In the genomic region with DNA sequence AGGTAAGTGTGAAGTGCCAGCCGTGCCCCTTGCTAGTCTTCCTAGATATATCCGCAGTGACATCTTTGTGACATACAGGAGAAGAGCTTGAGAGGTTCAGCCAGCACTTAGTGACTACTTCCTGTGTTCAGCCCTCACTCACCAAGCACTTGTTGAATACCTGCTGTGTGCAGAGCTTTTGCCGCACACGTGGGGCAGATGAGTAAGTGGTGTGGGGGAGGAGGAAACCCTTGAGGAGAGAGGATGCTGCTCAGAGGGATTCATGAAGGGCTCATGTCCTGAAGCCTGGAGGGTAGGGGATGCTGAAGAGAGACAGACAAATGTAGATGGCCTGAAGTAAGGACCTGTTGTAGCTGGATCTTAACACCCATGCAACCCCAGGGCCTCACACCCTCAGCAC, we compare ENCODE assay signal across 22 mouse cellular contexts. TPM values are rescaled to one million over a fixed set of nuclear protein-coding genes. Genes with fewer than 3 reads are reported as not detected.
DNase-seq lines count a peak whose midpoint lies in the region; ATAC-seq lines count a peak whose summit lies in the region.
"Had no signal": no experiment of that assay in that cellular context is flagged by ENCODE, and none has a peak within 500 bp of the region (broad histone marks: within the 10 kb centered on the region; RNA-seq: fewer than 3 reads in every experiment).

No protein-coding gene starts in this region.

- intact Hi-C loops in gastrocnemius, postnatal 14 days (cut with DNase I; ENCODE audit: low total_unique reads), result no loop called here

- H3K4me1 ChIP-seq in heart, embryonic 12.5 days (replicated peaks), result peaks cover 28% of the 10 kb centered on the region
- H3K4me1 ChIP-seq in megakaryocyte, embryonic 14.5 days, result peaks cover 89% of the 10 kb centered on the region

- 0 out of 2 replicates have a peak overlapping the region, but pooled peaks have one; percentile 19 for H3K9ac ChIP-seq in heart, embryonic 12.5 days
- H3K9ac ChIP-seq: heart, embryonic 15.5 days; limb, embryonic 12.5 days; neural tube, embryonic 12.5 days; stomach, embryonic 15.5 days had no signal

- 30% methylated on average over 4 of the region's 4 CpGs for WGBS in heart, embryonic 12.5 days

- ATAC-seq in heart, embryonic 12.5 days (ENCODE audit: insufficient number of reproducible peaks, low FRiP score), result no peak
- no peak for ATAC-seq in megakaryocyte, adult 5-6 weeks (ENCODE audit: poor library complexity, severe bottlenecking)

- no peak overlapping the region for H3K4me3 ChIP-seq in heart, embryonic 12.5 days
- H3K4me3 ChIP-seq in megakaryocyte, embryonic 14.5 days (replicated peaks), result peak overlapping the region; percentile 56
- H3K4me3 ChIP-seq: heart, embryonic 15.5 days; limb, embryonic 12.5 days; neural tube, embryonic 12.5 days; stomach, embryonic 15.5 days had no signal

- no peak overlapping the region for H3K27ac ChIP-seq in heart, embryonic 12.5 days (ENCODE audit: poor library complexity, severe bottlenecking)
- H3K27ac ChIP-seq: heart, embryonic 15.5 days; limb, embryonic 12.5 days; macrophage; neural tube, embryonic 12.5 days; stomach, embryonic 15.5 days had no signal

- H3K27me3 ChIP-seq in heart, embryonic 12.5 days (replicated peaks), result peaks cover 28% of the 10 kb centered on the region
- H3K27me3 ChIP-seq in megakaryocyte, embryonic 14.5 days (replicated peaks), result no peaks in the 10 kb centered on the region

- no peaks in the 10 kb centered on the region for H3K9me3 ChIP-seq in heart, embryonic 12.5 days (replicated peaks)
- peaks cover 2% of the 10 kb centered on the region for H3K9me3 ChIP-seq in megakaryocyte, embryonic 14.5 days
- H3K9me3 ChIP-seq: heart, embryonic 15.5 days; limb, embryonic 12.5 days; neural tube, embryonic 12.5 days; stomach, embryonic 15.5 days had no signal

- DNase-seq in heart, postnatal 4 days, result no peak
- peak; percentile 89 for DNase-seq in brain, adult 2 months (ENCODE audit: low read depth, low spot score)
- DNase-seq in telencephalon, adult 2 months (ENCODE audit: low read depth, low spot score), result peak; percentile 61
- no peak for DNase-seq in gastrocnemius, postnatal 14 days
- DNase-seq: adrenal gland, postnatal 10 days; cerebellum, adult 2 months; gastrocnemius, postnatal 36 days; kidney, adult 8-10 months; thymus, postnatal 14 days had no signal

- H3K36me3 ChIP-seq in heart, embryonic 12.5 days, result peaks cover 15% of the 10 kb centered on the region
- H3K36me3 ChIP-seq in megakaryocyte, embryonic 14.5 days (replicated peaks; ENCODE audit: low read length), result peaks cover 83% of the 10 kb centered on the region
- H3K36me3 ChIP-seq: neural tube, embryonic 12.5 days had no signal

- no peak overlapping the region for H3K4me2 ChIP-seq in heart, embryonic 12.5 days
- H3K4me2 ChIP-seq: heart, embryonic 15.5 days; limb, embryonic 12.5 days; stomach, embryonic 15.5 days had no signal

RNA-seq across cellular contexts. Expression of gene Gm45837, which starts 3.5 kb away (rescaled TPM):
- 0.74 and 2.9 TPM in 2 replicates for polyA plus RNA-seq in heart, embryonic 12.5 days (2016; fragmentation: Nextera tagmentation; extraction: Ambion mirVana)
- total RNA-seq in heart, postnatal 4 days (2021), result 1 to 10 TPM in 1 of 2 experiments, not detected in 1; 7.4 TPM
- 1.4 TPM in 1 of 2 replicates, not detected in the other for polyA plus RNA-seq in megakaryocyte, embryonic 14.5 days (2012; ENCODE audit: insufficient read depth, low replicate concordance)
- total RNA-seq in megakaryocyte, adult 5-6 weeks (2015), result 10.2 TPM in 1 of 2 replicates, not detected in the other
- total RNA-seq in megakaryocyte, adult 5-6 weeks (2017), result 35.6 TPM in 1 of 2 replicates, not detected in the other
- 1 to 10 TPM; 2.3 to 6.4 TPM for total RNA-seq in gastrocnemius, postnatal 14 days (2021)
- total RNA-seq: MEL; midbrain, postnatal 0 days had no signal
- polyA plus RNA-seq: C2C12; embryonic facial prominence, embryonic 14.5 days; heart, embryonic 15.5 days; large intestine, adult 2 months; limb, embryonic 12.5 days; macrophage; midbrain, postnatal 0 days; neural tube, embryonic 12.5 days had no signal

RNA-seq across cellular contexts. Expression of gene Pde2a, which starts 7.3 kb away (rescaled TPM):
- polyA plus RNA-seq in heart, embryonic 12.5 days (2016; fragmentation: Nextera tagmentation; extraction: Ambion mirVana), result 3.2 and 6.2 TPM in 2 replicates
- total RNA-seq in heart, postnatal 4 days (2021), result 10 to 100 TPM; 42.4 to 42.8 TPM
- 0.54 and 0.63 TPM in 2 replicates for polyA plus RNA-seq in megakaryocyte, embryonic 14.5 days (2012; ENCODE audit: insufficient read depth, low replicate concordance)
- 35.4 and 37.5 TPM in 2 replicates for total RNA-seq in megakaryocyte, adult 5-6 weeks (2015)
- 25.7 and 65.8 TPM in 2 replicates for total RNA-seq in megakaryocyte, adult 5-6 weeks (2017)
- total RNA-seq in gastrocnemius, postnatal 14 days (2021), result 10 to 100 TPM; 35.1 to 37.3 TPM

Comparison
In these comparisons a context has a peak if more than half of its experiments do, and no peak if none do; other contexts are left out.
1. DNase-seq: peak in brain, adult 2 months (single experiment) and telencephalon, adult 2 months (single experiment); none in heart, postnatal 4 days (single experiment) and gastrocnemius, postnatal 14 days (single experiment).